Mouse (Mus musculus): ENCODE results near the gene Zfand4. TPM values are rescaled to one million over a fixed set of nuclear protein-coding genes. Genes with fewer than 3 reads are reported as not detected.

The Zfand4 gene
- polyA plus RNA-seq, 1 experiment from 2014 or later: 6.5 TPM

DNA sequence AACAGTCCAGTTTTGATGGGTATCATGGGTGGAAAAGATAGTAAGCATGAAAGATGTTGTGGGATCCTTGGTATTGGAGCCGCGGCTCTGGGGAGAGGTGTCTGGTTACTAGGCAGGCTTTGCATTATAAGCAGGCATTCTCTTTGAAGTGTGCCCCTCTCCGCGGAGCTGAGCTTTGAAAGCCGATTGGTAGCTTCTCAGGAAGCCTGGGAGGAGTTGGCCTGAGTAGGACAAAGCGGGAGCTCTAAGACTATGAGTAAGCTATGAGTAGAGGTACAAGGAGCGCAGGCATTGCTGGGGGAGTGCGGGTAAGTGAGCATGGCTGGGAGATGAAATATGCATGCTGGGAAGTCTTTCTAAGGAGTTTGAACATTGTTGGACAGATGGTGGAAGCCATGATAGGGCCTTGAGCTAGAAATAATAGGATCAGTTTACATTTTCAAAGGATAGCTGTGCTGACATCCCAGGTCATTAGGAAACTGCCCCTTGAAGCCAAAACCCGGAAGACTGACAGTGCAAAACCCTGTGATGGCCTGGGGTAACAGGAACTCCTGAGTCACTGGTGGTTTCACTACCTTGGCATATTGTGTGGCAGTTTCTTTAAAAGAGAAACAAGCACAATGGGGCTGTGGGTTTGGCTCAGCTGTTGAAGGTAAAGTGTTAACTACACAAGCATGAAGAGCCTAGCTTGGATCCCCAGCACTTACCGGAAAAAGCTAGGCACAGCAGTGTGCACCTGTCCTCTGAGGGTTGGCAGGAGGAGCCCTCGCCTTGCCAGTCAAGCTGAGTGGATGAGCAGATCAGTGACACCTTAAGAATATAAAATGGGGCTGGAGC lies 2.5 kb downstream of the Zfand4 start:
- H3K4me1 ChIP-seq (replicated peaks): peaks cover 26% of the 10 kb centered on the region
- peaks cover 8% of the 10 kb centered on the region; the same call in 1 of the 2 replicates for H3K36me3 ChIP-seq
- no peak overlapping the region for H3K27ac ChIP-seq (replicated peaks)
- H3K27me3 ChIP-seq: no peaks in the 10 kb centered on the region
- ATAC-seq (ENCODE audit: low read depth): peak; percentile 51
- H3K4me2 ChIP-seq: peak overlapping the region; percentile 49
- H3K4me3 ChIP-seq: peak overlapping the region; percentile 13; the same call in 1 of the 2 replicates
- WGBS: 19% methylated on average over 11 of the region's 11 CpGs
- H3K9me3 ChIP-seq: no peaks in the 10 kb centered on the region
- H3K9ac ChIP-seq: peak overlapping the region; percentile 39; the same call in 1 of the 2 replicates

DNA sequence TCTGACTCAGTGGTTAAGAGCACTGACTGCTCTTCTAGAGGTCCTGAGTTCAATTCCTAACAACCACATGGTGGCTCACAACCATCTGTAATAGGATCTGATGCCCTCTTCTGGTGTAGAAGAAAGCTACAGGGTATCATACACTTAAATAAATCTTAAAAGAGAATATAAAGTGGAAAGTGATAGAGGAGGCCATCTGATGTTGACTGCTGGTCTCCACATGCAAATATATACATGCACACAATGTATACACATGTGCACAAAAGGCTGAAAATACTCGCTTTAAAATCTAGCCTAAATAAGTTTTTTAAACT lies 3.0 kb downstream of the Zfand4 start:
- Histone ChIP-seq H3K27me3 (no peaks in the 10 kb centered on the region), H3K27ac (replicated peaks) (no peak overlapping the region), H3K4me2 (no peak overlapping the region), H3K9me3 (no peaks in the 10 kb centered on the region), H3K4me3 (no peak overlapping the region), H3K4me1 (replicated peaks) (peaks cover 26% of the 10 kb centered on the region), H3K9ac (no peak overlapping the region), H3K36me3 (peaks cover 8% of the 10 kb centered on the region; the same call in 1 of the 2 replicates)
- WGBS: 94% methylated on average over 1 of the region's 1 CpGs
- no peak for ATAC-seq (ENCODE audit: low read depth)

DNA sequence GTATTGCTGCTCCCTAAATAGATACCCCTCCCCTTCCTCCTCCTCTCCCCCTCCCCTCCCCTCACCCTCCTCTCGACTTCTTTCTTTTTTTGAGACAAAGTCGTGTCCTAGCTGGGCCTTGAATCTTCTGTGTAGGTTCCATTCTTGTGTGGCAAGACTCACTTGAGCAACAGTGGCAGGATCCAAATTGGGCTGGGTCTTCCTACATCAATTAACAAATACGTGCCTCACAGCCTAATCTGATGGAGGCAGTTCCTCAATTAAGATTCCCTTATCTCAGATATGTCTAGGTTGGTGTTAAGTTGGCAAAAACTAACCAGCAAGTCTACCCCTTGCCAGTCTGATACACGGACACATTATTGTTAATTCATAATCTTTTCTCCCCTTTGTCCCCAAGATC lies 11.7 kb downstream of the Zfand4 start:
- Histone ChIP-seq H3K4me1 (replicated peaks) (no peaks in the 10 kb centered on the region), H3K4me2 (no peak overlapping the region), H3K9ac (no peak overlapping the region), H3K36me3 (no peaks in the 10 kb centered on the region), H3K27me3 (no peaks in the 10 kb centered on the region), H3K27ac (replicated peaks) (no peak overlapping the region), H3K9me3 (no peaks in the 10 kb centered on the region), H3K4me3 (no peak overlapping the region)
- 84% methylated on average over 4 of the region's 4 CpGs for WGBS
- ATAC-seq (ENCODE audit: low read depth): no peak

DNA sequence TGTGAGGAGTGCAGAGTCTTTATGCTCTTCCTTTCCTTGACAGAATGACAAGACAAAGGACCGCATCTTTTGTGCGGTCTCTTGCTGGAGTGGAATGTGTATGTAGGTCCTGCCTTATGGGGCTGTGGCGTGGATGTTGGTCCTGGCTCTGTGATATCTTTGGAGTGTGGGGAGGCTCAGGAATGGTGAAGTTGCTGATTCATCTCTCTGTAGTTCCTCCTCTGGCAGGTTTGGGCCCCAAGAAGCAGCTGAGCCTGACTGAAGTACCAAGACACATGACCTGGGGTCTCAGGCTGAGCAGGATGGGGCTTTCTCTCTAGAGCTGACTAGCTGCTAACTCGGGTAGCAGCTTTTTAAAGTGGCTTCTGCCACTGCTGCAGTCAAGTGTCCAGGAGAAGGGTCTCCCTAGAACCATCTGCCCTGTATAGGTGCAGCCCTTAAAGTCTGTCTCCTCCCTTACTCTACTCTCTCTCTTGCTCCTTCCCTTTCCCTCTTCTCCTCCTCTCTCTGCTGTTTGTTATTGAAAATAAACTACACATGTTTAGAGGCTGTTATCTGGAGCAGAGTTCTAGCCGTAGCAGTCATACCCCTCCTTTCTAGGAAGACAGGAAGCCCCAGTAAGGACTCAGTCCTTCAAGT lies 14.8 kb downstream of the Zfand4 start:
- no peak for ATAC-seq (ENCODE audit: low read depth)
- H3K36me3 ChIP-seq: no peaks in the 10 kb centered on the region
- no peaks in the 10 kb centered on the region for H3K4me1 ChIP-seq (replicated peaks)
- H3K9me3 ChIP-seq: no peaks in the 10 kb centered on the region
- no peak overlapping the region for H3K4me2 ChIP-seq
- H3K9ac ChIP-seq: no peak overlapping the region
- H3K4me3 ChIP-seq: no peak overlapping the region
- WGBS: 79% methylated on average over 5 of the region's 5 CpGs
- H3K27ac ChIP-seq (replicated peaks): no peak overlapping the region
- no peaks in the 10 kb centered on the region for H3K27me3 ChIP-seq

DNA sequence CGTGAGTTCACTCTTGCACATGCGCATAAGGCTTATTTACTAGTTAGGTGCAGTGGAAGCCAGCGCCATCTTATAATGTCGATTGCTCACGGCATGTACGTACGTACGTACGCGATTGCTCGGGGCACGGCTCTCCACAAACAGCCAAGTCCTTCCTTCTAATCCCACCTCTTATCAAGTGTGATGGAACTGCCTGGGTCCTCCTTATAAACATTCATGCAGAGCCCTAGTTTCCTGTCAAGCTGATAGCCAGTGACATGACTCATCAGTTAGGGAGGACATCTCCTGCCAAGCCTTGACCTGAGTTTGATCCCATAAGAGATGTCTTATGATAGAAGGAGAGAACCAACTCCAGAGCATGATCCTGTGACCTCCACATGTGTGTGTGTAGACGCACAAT lies 17.0 kb downstream of the Zfand4 start:
- no peaks in the 10 kb centered on the region for H3K4me1 ChIP-seq (replicated peaks)
- no peak overlapping the region for H3K27ac ChIP-seq (replicated peaks)
- ATAC-seq (ENCODE audit: low read depth): no peak
- 97% methylated on average over 13 of the region's 13 CpGs for WGBS
- no peak overlapping the region for H3K4me3 ChIP-seq
- H3K36me3 ChIP-seq: no peaks in the 10 kb centered on the region
- no peaks in the 10 kb centered on the region for H3K9me3 ChIP-seq
- H3K9ac ChIP-seq: no peak overlapping the region
- no peaks in the 10 kb centered on the region for H3K27me3 ChIP-seq
- H3K4me2 ChIP-seq: no peak overlapping the region

DNA sequence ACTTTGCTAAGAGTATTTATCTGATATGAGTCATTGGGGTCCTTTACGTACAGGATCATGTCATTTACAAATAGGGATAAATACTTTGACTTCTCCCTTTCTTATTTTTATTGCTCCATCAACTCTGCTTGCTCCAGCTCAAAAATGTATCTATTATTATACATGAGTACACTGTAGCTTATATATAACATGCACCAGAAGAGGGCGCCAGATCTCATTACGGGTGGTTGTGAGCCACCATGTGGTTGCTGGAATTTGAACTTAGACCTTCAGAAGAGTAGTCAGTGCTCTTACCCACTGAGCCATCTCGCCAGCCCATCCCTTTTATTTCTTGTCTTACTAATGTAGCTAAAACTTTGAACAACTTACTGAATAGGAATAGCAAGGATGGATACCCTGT lies 18.5 kb downstream of the Zfand4 start:
- H3K27me3 ChIP-seq: no peaks in the 10 kb centered on the region
- no peak overlapping the region for H3K4me3 ChIP-seq
- no peaks in the 10 kb centered on the region for H3K9me3 ChIP-seq
- WGBS: 52% methylated on average over 4 of the region's 4 CpGs
- H3K27ac ChIP-seq (replicated peaks): no peak overlapping the region
- no peaks in the 10 kb centered on the region for H3K4me1 ChIP-seq (replicated peaks)
- no peak overlapping the region for H3K9ac ChIP-seq
- H3K36me3 ChIP-seq: no peaks in the 10 kb centered on the region
- no peak overlapping the region for H3K4me2 ChIP-seq
- no peak for ATAC-seq (ENCODE audit: low read depth)

DNA sequence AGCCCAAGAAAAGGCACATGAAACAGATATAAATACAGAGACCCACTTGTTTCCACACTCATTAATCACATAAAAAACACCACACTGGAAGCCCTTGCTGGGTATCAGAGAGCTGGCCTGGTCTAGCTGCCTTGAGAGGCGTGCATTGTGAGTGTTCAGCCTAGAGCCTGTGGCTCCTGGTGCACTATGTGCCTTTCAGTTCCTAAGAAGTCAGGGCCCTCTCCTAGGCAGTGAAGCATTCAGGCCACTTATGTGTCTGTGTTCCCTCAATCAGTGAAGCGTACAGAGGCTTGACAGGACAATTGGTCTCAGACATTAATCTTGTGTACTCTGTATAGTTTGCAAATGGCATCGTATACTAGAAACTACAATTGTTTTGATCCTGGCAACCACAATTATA lies 19.3 kb downstream of the Zfand4 start:
- Histone ChIP-seq H3K9me3 (no peaks in the 10 kb centered on the region), H3K27me3 (no peaks in the 10 kb centered on the region), H3K4me2 (no peak overlapping the region), H3K9ac (no peak overlapping the region), H3K27ac (replicated peaks) (no peak overlapping the region), H3K4me1 (replicated peaks) (no peaks in the 10 kb centered on the region), H3K4me3 (no peak overlapping the region), H3K36me3 (no peaks in the 10 kb centered on the region)
- ATAC-seq (ENCODE audit: low read depth): no peak
- WGBS: 47% methylated on average over 3 of the region's 3 CpGs

DNA sequence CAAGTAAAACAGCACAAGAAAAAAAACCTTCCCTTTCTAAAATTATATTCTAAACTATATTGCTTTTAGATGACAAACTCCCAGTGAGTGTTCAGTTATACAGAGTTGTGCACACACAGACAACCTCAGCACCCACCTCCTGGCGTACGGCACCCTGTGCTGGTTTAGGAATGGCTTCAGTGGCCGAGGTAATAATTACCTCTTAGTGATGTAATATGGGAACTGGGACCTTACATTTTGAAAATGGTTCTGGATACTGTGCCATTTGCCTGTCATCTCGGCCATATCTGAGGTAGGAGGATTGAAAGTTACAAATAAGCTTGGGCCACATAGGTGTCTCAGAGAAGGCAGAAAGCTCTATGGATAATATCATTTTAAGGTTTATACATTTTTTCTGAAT lies 22.3 kb downstream of the Zfand4 start:
- no peak overlapping the region for H3K4me3 ChIP-seq
- H3K27ac ChIP-seq (replicated peaks): no peak overlapping the region
- ATAC-seq (ENCODE audit: low read depth): no peak
- no peak overlapping the region for H3K9ac ChIP-seq
- H3K4me1 ChIP-seq (replicated peaks): no peaks in the 10 kb centered on the region
- no peaks in the 10 kb centered on the region for H3K27me3 ChIP-seq
- WGBS: 96% methylated on average over 4 of the region's 4 CpGs
- H3K9me3 ChIP-seq: no peaks in the 10 kb centered on the region
- no peaks in the 10 kb centered on the region for H3K36me3 ChIP-seq
- no peak overlapping the region for H3K4me2 ChIP-seq

DNA sequence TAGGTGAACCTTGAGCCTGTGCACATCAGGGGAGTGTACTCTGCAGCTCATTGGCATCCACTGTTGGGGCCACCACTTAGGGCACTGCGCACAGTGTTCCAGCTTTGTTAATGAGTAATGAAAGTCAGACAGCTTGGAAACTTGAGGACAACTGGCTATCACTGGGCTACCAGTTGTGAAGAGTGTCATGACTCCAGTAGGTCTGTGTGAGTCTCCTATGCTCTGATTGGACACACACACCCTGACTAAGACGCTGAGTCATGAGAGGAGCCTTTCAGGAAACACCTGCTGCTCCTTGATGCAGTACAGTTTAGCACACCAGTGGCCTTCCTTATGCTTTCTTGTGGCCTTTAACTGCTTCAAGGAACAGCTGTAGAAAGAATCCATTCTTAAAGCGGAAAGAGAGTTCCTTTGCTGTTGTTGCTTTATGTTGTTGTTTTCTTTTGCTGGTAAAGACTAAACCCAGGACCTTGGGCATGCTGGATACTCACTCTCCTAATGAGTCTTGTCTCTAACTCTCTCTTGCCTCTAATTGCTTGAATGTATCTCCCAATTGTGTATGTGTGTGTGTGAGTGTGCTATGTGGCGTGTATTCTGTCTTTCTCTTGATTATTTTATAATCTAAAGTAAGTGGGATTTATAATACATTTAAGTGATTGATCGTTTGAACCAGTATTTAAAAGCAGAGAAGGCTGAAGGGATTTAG lies 23.0 kb downstream of the Zfand4 start:
- no peak for ATAC-seq (ENCODE audit: low read depth)
- Histone ChIP-seq H3K4me2 (no peak overlapping the region), H3K9me3 (no peaks in the 10 kb centered on the region), H3K27me3 (no peaks in the 10 kb centered on the region), H3K27ac (replicated peaks) (no peak overlapping the region), H3K9ac (no peak overlapping the region), H3K4me1 (replicated peaks) (no peaks in the 10 kb centered on the region), H3K36me3 (no peaks in the 10 kb centered on the region), H3K4me3 (no peak overlapping the region)
- WGBS: 79% methylated on average over 5 of the region's 5 CpGs

DNA sequence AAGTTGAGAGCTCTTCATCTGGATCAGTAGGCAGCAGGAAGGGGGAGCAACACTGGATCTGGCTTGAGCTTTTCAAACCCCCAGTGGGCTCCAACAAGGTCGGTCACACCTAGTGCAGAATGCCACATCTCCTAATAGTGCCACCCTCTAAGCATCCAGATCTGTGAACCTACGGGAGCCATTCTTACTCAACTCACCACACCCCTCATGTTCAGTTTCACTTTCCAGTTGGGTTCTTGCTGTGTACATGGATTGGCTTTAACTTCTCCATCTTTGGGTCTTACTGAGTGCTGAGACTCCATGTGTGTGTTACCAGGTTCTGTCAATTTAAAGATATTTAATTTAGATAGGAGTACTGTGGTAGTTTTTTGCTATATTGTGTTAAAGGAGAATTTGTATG lies 47.4 kb downstream of the Zfand4 start:
- 90% methylated on average over 2 of the region's 2 CpGs for WGBS
- Histone ChIP-seq H3K9ac (no peak overlapping the region), H3K4me1 (replicated peaks) (no peaks in the 10 kb centered on the region), H3K27me3 (no peaks in the 10 kb centered on the region), H3K4me3 (no peak overlapping the region), H3K9me3 (no peaks in the 10 kb centered on the region), H3K27ac (replicated peaks) (no peak overlapping the region), H3K4me2 (no peak overlapping the region), H3K36me3 (no peaks in the 10 kb centered on the region)
- no peak for ATAC-seq (ENCODE audit: low read depth)

DNA sequence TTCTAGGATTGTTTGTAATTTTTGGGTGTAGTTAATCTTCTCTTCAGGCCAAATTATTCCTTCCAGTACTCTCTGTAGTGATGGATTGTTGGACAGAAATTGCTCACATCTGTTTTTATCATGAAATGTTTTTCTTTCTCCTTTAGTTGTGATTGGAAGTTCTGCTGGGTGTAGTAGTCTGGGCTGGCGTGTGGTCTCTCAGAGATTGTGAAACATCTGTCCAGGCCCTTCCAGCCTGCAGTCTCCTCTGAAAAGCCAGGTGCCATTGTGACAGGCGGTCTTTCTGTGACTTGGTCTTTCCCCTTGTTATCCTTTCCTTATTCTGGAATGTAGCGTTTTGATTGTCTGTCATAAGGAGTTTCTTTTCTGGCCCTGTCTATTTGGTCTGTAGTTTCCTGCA lies 55.2 kb downstream of the Zfand4 start:
- 81% methylated on average over 3 of the region's 3 CpGs for WGBS
- no peak overlapping the region for H3K9ac ChIP-seq
- no peaks in the 10 kb centered on the region for H3K9me3 ChIP-seq
- H3K36me3 ChIP-seq: no peaks in the 10 kb centered on the region
- no peak overlapping the region for H3K27ac ChIP-seq (replicated peaks)
- H3K4me2 ChIP-seq: no peak overlapping the region
- H3K4me1 ChIP-seq (replicated peaks): no peaks in the 10 kb centered on the region
- no peak overlapping the region for H3K4me3 ChIP-seq
- ATAC-seq (ENCODE audit: low read depth): no peak
- no peaks in the 10 kb centered on the region for H3K27me3 ChIP-seq

DNA sequence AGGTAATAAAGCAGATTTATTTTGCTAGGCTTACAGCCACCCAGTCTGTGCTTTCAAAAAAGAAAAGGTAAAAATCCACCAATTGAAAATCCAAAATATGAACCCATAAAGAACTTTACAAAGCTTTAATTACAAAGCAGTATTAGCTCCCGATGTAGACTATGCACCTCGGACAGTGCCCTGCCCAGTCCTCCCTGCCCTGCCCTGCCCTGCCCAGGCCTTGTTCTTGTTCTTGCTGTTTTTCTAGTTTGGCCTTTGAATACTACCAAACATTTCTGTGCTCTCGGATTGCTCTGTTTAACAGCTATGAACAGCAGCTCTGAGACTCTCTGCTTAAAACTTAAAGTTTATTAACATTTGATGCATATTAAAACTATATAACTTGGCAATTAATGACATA lies 62.6 kb downstream of the Zfand4 start:
- no peak for ATAC-seq (ENCODE audit: low read depth)
- no peak overlapping the region for H3K4me2 ChIP-seq
- H3K36me3 ChIP-seq: no peaks in the 10 kb centered on the region
- no peaks in the 10 kb centered on the region for H3K4me1 ChIP-seq (replicated peaks)
- H3K9ac ChIP-seq: no peak overlapping the region
- H3K27me3 ChIP-seq: no peaks in the 10 kb centered on the region
- no peak overlapping the region for H3K27ac ChIP-seq (replicated peaks)
- no peak overlapping the region for H3K4me3 ChIP-seq
- no peaks in the 10 kb centered on the region for H3K9me3 ChIP-seq
- 89% methylated on average over 3 of the region's 3 CpGs for WGBS

Measured in neural tube, embryonic 13.5 days (tissue).